Mouse (Mus musculus) bone marrow macrophage, adult 2 months (primary cell): Measurements from ENCODE around the gene Gm9044.
"Not testable (repeated sequence)": the region's sequence is repeated elsewhere in the genome, so short reads cannot be mapped to it uniquely, and the experiment has no call there.

Source experiments
- CTCF ChIP-seq: IDR thresholded peaks from 2 replicates; pipeline ENCODE4 v1.5.1; 2012; ENCODE audit warnings: low read depth, mild to moderate bottlenecking, low read length, moderate library complexity
- POLR2A ChIP-seq: IDR thresholded peaks from 2 replicates; pipeline ENCODE4 v1.6.1; 2012; ENCODE audit warnings: mild to moderate bottlenecking, low read depth, low read length, borderline replicate concordance

DNA sequence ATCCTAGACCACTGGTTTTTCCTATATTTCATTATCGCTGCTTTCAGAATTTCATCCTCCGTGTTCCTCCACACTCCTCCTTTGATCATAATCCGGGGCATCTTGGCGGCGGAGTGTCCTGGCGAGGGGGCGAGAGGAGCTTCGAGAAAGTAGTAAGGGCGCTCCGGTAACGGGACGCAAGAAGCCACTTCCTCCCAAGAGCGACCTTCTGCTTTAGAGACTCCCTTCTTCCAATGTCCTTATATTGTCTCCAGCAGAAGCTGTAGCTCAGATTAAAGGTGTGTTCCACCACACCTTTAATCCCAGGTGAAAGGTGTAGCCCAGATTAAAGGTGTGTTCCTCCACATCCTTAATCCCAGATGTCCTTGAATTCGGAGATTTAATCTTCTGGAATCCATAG lies 10.9 kb upstream of the Gm9044 start, which contains the start of gene Gm9046:
- TF ChIP-seq POLR2A, CTCF: not testable (repeated sequence)
